Mouse (Mus musculus): ENCODE data around the gene Mbnl3.

Mbnl3 gene

DNA sequence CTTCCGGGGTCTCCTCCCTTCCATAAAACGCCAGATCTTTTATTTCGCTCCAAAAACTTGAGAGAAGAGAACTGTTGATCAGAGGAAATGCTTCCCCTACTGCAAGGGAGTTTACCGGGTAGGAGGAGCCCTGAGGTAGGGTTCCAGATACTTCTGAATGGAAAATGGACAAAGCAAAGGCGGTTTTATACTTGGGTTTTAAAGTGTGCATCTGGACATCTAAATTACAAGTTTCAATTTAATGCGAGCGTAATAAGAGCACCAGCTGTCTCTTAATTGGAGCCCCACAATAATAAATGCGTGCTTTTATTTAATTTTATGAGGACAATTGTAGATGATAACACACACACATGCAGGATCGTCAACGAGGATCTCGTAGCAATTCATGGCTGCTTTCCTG is at the start of gene Mbnl3:
Gene Mbnl3, minus strand, starts transcription at position 101 of the 400 bp plus-strand sequence.
- no peak for DNase-seq (ENCODE audit: low spot score in 2 of 2)

DNA sequence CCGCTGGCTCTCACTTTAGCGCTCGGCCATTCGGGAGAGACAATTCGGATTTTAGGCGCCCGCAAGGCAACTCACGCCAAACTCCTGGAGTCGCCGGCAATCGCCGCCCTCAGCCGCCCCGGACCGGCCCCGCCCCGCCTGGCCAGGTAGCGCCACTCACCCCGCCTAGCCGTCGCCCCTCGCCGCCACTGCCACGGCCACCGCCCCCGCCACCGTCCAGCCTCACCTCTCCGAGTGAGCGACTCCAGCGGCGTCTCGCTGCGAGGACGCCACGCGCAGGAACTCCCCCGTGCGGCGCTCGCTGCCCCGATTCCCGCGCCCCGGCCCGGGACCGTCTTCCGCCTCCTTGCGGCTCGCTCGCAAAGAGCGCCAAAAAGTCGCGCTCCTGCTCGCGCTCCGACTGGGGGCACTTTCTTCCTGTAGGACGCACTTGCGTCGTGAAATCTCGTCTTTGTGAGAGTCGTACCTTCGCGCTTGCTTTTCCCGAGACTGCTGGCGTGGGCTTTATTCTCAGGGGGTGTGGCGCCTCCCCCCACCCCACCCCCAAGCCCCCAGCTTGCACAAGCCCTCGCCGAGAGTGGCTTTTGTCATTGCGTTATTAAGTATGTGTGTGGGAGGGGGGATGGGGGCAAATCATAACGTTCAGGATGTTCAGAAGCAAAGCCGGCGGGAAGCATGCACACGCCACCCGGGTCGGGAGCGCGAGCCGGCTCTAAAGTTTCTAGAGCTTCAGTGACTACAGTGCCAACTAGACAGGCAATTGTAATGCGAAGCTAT is 596 bp downstream of the Mbnl3 start:
- no peak for DNase-seq (ENCODE audit: low spot score in 2 of 2)

DNA sequence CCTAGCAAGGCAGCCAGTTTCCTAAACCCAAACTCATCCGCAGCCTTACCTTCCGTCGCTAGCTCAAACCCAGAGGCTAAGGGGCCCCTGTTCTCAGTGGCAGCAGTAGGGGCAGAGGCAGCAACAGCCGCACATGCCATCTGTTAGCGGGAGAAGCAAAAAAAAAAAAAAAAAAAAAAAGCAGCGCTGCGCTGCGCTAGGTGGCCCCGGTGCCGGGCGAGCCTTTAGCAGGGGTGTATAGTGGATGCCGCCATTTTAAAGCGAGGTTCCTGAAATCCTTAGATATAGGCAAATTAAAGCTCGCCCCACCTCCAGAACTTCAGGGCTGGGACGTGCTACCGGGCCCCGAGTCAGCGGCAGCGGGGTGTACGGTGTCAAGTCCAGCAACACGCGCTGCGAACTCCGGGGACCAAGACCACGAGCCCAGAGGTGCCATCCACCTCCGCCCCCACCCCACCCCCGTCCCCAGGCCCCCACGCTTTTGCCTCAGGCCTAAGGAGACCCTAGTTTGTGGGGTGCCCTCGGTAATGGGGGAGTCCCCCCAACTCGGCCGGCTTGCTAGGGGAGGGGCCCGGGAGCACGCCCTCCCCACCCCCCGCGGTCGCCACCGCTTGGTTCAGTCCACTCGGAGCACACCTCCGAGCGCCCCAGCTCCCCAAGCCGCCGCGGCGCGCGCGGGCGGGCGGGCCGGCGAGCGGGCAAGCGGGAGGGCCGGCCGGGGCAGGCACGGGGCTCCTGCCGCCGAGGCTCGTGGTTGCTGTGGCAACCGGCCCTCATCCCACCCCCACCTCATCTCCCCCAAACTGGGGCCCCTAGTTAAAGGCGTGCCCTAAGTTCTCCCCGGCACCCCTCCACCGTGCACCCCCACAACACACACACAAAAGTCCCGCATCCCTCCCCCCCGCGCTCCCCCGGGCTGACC is 1.4 kb downstream of the Mbnl3 start:
- DNase-seq (ENCODE audit: low spot score in 2 of 2): peak in 1 of 2 experiments; percentile 10

DNA sequence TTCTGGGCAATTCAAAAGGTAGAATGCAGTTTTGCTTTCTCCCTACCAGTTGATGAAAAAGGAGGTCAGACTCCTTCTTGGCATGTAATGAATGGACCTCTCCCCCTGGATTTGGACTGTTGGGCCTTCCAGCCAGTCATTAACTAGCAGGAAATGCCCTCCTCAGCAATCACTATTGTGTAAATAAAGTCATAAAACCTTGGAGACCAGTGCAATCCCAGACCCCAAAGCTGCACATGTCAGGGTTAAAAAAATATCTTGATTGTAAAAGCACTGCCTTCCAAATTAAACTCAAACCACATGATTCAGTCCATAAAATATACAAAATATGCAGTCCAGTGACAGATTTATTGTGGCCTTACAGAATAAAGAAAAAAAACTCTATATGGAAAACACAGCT is 9.3 kb downstream of the Mbnl3 start:
- DNase-seq (ENCODE audit: low spot score in 2 of 2): no peak

DNA sequence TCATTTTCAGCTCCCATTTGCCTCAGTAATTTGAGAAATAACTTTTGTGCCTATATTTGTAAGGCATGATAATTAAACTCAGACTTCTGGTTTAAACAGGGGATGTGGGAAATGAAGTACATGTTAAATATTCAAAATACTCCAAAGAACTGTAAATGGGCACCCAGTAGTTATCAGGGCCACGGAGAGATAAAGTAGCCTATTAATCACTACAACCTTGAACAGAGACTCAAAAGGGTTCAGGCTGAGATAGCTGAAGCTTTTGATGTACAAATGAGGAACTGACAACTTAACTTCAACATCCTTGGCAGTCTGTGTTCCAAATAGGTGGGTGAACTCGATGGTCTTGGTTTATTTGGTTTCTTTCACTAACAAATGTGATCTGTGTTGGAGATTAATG is 34.4 kb downstream of the Mbnl3 start:
- no peak for DNase-seq (ENCODE audit: low spot score in 2 of 2)

DNA sequence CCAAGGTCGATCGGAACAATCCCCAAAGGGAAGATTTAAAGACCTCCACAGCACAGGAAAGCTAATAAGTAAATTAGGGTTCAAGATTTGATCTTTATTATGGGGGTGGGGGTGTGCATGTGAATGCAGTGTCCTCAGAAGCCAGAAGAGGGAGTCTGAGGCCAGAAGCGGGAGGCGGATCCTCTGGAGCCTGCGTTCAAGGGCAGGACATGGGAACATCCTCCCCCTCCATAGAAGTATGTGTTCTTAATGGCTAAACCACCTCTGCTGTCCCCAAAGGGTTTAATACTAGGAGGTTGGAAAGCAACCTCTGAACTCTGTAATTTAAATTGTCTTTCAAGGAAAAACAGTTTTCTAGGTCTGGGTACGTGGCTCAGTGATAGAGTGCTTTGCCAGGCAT is 34.9 kb downstream of the Mbnl3 start:
- DNase-seq (ENCODE audit: low spot score in 2 of 2): no peak

DNA sequence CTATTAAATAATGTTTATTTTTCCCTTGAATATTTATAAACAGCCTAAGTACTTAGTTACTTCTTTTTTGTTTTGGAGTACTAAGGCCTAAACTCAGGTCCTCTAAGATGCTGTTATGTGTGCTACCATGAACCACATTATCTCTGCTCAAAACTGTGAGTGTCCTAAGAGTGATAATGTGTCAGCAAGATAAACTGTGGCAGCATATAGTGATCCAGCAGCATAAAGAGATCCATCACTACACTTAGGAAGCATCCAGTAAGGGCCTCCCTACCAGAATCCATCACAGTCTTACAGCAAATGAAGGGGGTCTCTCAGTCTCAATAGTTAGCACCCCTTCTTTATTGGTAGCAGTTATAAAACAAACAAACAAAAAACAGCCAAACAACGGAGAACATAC is 35.9 kb downstream of the Mbnl3 start:
- DNase-seq (ENCODE audit: low spot score in 2 of 2): no peak

DNA sequence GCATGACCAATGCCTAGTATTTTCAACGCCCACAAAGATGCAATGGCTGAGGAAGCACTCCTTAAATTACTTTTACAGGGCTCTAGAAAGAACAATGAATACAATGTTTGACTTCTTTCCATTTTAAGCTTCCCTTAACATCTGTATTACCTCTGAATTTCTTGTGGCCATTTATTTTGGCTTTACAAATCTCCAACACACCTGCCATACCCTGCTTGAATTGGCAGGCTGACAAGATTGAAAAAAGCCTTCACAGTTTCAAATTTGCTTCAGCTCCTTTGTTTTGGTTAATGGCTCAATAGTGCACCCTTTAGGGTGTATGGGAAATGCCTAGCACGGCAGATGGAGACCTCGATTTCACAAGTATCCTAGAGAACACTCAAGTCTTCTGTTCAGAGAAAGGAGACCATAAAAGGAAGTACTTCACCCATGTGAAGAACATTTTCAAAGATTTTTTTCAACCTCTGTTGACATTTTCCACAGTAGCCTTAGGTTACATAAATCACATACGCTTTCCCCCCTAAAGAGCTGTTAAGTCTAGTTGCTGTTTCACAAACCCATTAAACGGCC is 36.8 kb downstream of the Mbnl3 start:
- no peak for DNase-seq (ENCODE audit: low spot score in 2 of 2)

DNA sequence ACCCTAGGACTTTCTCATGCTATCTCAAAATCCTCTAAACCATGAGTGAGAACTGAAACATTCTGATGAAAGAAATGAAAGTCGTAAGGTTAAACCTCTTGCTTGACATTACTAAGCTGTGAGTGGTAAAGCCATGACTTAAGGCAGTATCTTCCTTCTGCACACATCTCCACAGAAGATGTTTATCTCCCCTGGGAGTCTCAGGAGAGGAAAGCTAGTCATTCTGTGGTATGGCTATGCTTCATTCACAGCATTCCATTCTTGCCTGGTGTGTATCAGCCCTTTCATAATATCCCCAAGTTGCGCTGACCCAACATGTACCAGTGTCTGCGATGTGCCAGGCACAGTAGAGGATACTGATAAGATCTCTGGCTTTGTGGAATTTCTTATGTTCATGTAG is 38.4 kb downstream of the Mbnl3 start:
- DNase-seq (ENCODE audit: low spot score in 2 of 2): no peak

DNA sequence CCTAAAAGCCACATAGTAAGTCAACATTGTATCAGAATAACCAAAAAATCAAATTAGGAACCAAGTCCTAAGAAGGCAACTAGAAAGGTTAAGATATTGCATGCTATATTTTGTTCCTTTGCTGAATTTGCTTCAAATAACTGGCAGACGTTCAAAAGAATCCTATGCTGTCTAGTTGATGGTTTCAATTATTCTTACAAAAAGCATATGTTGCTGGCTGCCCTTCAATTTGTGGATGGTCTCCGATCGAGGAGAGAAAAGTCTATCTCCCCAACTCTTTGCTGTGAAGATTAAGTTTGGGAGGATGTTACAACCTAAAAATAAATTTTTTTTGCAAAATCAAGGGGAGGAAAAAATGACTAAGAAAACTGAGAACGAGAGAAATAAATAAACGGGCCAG is 41.6 kb downstream of the Mbnl3 start:
- no peak for DNase-seq (ENCODE audit: low spot score in 2 of 2)

DNA sequence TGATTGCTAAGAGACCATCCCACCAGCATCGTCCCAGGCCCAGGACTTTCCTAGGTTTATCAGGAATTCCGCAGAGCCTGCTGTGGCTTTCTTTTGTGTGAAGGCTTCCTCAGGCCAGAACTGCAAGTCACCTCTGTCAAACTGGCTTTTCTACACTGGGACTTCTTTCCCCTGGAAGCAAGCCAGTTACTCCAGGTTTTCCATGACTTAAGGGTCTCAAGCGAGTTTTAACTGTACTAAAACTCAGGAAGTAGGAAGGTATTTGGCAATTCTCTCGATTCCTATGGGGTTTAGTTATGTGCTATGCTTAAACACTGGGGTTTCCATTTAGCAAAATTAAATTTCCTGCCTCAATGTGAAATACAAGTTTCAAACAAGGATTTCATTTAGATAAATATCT is 57.9 kb downstream of the Mbnl3 start:
- DNase-seq (ENCODE audit: low spot score in 2 of 2): no peak

DNA sequence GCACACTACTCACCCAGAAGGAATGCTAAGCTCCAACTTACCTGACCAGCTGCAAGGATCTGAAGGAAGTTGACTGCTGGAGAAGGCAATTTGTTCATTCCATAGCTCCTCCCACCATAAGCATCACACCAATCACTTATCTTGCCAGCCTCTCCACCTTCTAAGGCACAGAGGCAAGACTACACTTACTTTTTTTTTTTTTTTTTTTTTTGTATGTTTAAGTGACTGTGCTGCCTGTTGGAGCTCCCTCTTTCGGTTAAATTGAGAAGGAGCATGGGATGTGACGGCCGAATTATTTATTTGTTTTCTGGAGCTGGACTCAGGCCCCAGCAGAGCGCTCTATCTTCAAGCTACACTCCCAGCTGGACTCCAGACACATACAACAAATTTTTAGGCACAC is 60.0 kb downstream of the Mbnl3 start:
- DNase-seq (ENCODE audit: low spot score in 2 of 2): peak; percentile 6 to 17

DNA sequence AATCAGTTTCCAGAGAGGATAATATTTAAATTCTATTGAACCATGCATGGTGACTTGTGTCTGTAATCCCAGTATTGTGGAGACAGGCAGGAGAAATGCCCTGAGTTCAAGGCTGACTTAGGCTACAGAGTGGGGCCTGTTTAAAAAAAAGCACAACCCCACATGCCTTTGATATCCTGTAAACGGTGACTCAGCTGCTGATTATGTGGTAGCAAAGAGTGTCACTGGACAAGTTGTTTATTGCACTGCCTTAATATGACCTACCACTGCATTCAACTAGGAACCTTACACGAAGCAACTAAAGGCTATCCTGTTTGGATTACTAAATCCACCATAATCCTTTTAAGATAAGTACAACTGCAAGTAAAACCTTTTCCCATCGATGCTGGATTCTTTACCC is 66.3 kb downstream of the Mbnl3 start:
- DNase-seq (ENCODE audit: low spot score in 2 of 2): no peak

DNA sequence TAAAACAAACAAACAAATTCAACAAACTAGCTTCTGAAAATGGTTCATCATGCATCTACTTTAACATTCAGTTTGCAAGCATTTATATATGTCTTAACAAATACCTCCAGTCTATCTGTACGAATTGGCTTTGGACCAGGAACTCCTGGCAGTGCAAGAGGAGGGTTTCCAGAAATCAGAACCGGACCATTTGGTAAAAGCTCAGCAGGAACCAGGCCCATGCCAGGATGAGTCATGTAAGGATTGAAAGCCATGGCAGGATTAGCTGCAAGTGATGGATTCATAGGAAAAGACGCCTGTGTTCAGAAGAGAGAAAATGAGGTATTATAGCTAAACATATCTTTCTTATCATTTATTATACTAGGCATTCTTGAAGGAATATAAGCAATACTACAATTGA is 75.0 kb downstream of the Mbnl3 start:
- DNase-seq (ENCODE audit: low spot score in 2 of 2): no peak

DNA sequence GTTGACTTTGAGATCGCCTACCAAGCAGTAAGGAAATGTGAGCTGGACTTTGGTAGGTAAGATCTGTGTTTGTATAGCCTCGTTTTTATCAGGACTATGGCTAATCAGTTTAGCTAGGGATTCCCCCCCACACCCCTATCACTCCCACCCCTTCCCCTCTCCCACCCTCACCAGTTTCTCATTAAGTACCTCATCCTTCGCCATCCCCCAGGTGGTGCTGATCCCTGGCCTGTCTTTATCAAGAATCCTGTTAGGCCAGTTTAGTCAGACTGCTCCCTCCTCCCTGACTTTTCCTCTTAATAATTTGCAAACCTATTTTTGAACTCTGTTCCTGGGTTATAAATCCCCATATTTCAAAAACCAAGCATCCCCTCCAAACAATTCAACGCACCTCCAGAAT is 103.6 kb downstream of the Mbnl3 start:
- DNase-seq (ENCODE audit: low spot score in 2 of 2): no peak

DNA sequence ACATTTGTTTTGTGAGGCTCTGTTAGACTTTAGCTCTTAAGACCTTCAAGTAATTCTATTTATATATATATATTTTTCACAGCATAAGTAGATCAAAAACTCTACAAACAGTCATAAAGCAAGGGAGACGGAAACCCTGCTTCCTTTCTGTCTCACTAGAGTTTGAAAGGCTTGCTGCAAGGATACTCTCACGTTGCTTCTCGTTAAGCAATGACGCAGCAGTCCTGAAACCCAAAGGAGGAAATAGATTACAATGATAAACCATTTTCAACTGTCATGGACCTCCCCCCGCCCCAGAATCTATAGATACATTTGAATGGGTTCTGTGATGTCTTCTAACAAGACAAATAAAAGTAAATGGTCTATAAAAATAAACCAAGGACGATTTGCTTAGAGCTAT is 121.4 kb downstream of the Mbnl3 start:
- DNase-seq (ENCODE audit: low spot score in 2 of 2): no peak

DNA sequence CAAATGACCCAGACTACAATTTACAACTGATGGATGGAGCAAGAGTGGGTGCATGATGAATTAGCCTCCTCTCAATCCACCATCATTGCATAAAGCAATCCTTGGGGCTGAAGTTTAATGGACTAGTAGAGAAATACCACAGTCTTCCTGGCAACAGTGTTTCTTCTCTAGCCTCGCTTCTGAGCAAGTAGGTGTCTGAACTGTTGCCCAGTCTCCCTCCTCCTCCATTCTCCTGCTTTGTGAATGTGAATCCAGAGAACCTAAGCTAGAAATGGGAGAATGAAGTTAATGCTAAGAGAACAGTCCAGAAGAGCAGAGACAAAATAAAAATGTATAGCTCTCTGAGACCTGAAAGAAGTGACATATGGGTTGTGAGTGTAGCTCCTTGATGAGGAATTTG is 122.1 kb downstream of the Mbnl3 start:
- no peak for DNase-seq (ENCODE audit: low spot score in 2 of 2)

DNA sequence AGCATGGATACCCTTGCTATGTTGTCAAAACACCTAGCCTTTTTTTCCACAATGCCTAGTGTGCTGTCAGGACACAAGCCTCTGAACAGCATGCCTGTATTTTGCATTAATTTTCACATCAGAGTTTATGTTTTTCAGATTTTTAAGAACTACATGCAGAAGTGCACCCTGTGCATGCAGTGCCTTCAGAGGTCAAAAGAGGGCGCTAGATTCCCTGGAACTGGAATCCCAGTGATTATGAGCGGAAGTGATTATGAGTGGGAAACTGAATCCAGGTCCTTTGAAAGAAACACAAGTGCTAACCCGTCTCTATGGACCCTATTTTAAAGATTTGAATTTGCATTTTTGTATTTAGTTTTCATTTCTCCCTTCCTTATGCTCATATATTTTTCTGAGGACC is 129.6 kb downstream of the Mbnl3 start:
- DNase-seq (ENCODE audit: low spot score in 2 of 2): no peak
